Mouse (Mus musculus) lung, postnatal 10 days (tissue): ENCODE results near the gene Cdk6.
"Not testable (repeated sequence)": the region's sequence is repeated elsewhere in the genome, so short reads cannot be mapped to it uniquely, and the experiment has no call there.

ENCODE experiments used
- DNase-seq: peaks from one replicate; pipeline ENCODE4 v3.0.0; 2021

Gene Cdk6

GRCm38 (mm10) chr5:3345540-3345939 is 4.3 kb downstream of the Cdk6 start:
- not testable (repeated sequence) for DNase-seq

- DNase-seq: not testable (repeated sequence)
These were observed 8.1 kb downstream of the Cdk6 start for GRCm38 (mm10) chr5:3349393-3349792.

- not testable (repeated sequence) for DNase-seq
These were observed 10.6 kb downstream of the Cdk6 start for GRCm38 (mm10) chr5:3351836-3352235.

GRCm38 (mm10) chr5:3352314-3352713 is 11.0 kb downstream of the Cdk6 start:
- DNase-seq: no peak

GRCm38 (mm10) chr5:3352827-3353226 is 11.5 kb downstream of the Cdk6 start:
- no peak for DNase-seq

- DNase-seq: no peak
These were observed 13.0 kb downstream of the Cdk6 start for GRCm38 (mm10) chr5:3354307-3354706.

GRCm38 (mm10) chr5:3355032-3355536 is 13.8 kb downstream of the Cdk6 start:
- no peak for DNase-seq

- DNase-seq: peak; percentile 72
These were observed 14.4 kb downstream of the Cdk6 start for GRCm38 (mm10) chr5:3355560-3356260.

GRCm38 (mm10) chr5:3356261-3356778 is 15.0 kb downstream of the Cdk6 start:
- no peak for DNase-seq

- no peak for DNase-seq
These were observed 16.2 kb downstream of the Cdk6 start for GRCm38 (mm10) chr5:3357496-3357895.

GRCm38 (mm10) chr5:3358687-3359520 is 17.6 kb downstream of the Cdk6 start:
- DNase-seq: no peak

- no peak for DNase-seq
These were observed 18.6 kb downstream of the Cdk6 start for GRCm38 (mm10) chr5:3359914-3360313.

GRCm38 (mm10) chr5:3361252-3361651 is 20.0 kb downstream of the Cdk6 start:
- DNase-seq: no peak

- no peak for DNase-seq
These were observed 20.8 kb downstream of the Cdk6 start for GRCm38 (mm10) chr5:3362111-3362510.

GRCm38 (mm10) chr5:3363036-3363983 is 22.0 kb downstream of the Cdk6 start:
- DNase-seq: peak; percentile 41

- DNase-seq: no peak
These were observed 25.8 kb downstream of the Cdk6 start for GRCm38 (mm10) chr5:3367045-3367444.

- DNase-seq: peak; percentile 31
These were observed 28.0 kb downstream of the Cdk6 start for GRCm38 (mm10) chr5:3369317-3369716.

GRCm38 (mm10) chr5:3371212-3371611 is 29.9 kb downstream of the Cdk6 start:
- DNase-seq: no peak

- no peak for DNase-seq
These were observed 31.9 kb downstream of the Cdk6 start for GRCm38 (mm10) chr5:3373170-3373569.

- no peak for DNase-seq
These were observed 33.5 kb downstream of the Cdk6 start for GRCm38 (mm10) chr5:3374763-3375162.

- no peak for DNase-seq
These were observed 34.9 kb downstream of the Cdk6 start for GRCm38 (mm10) chr5:3376167-3376566.

GRCm38 (mm10) chr5:3379252-3379651 is 38.0 kb downstream of the Cdk6 start:
- DNase-seq: no peak
